Mouse (Mus musculus) E14TG2a.4 (cell line): Measurements from ENCODE around the gene Htra2.

Source experiments
- CTCF ChIP-seq: conservative IDR thresholded peaks from 2 replicates; pipeline ENCODE4 v1.5.1; 2014; ENCODE audit warnings: low read length
- POU5F1 ChIP-seq: IDR thresholded peaks from 2 replicates; pipeline ENCODE4 v1.6.1; 2014; ENCODE audit warnings: low read length, borderline replicate concordance

- TF ChIP-seq CTCF (no peak), POU5F1 (no peak)
Measured at GRCm38 (mm10) chr6:83029777-83030176, 25.3 kb downstream of the Htra2 start.
